Mouse (Mus musculus) spleen, adult 18-20 months (tissue): Measurements from ENCODE around the gene Ankrd54.

ENCODE experiments used
- DNase-seq, 2 experiments: peaks; one replicate each; pipeline ENCODE4 v3.0.0; 2022; ENCODE audit warnings: mixed read lengths in 2 of 2

The Ankrd54 gene

DNA sequence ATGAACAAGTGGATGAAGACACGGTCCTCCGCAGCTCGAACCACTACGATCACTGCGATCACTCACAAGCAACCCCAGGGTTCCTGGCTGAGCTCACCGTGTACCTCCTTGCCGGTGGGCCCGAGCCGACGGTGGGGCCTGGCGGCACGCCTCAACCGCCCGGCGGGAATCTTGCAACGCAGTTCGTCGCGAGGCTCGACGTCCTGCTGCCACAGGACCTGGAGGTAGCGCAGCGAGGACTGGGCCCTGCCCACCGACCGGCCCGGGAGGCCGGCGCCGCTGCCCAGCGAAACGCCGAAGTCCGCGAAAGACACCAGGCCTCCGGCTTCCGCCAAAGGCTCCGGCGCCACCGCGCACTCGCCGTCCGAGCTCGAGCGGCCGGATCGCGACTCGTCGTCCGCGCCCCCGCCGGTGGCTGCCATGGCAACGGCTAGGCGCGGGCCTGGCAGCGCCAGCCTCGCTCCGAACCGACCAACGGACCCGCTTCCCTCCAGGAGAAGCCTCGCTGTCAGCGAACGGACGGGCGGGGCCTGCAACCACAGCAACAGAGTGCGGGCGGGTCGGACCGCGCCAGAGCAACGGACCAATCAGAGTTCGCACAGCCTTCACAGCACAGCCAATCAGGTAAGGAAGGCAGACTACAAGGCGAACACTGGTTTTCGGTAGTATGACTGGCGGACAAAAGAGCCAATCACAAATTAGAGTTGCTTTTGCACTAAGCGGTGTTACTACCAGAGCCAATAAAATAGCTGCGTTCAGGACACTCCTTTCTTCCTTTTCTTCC is at the start of gene Ankrd54:
TSS of gene Ankrd54 (minus strand) at position 518 of the 784 bp plus-strand sequence.
- DNase-seq: peak; percentile 89 to 92

DNA sequence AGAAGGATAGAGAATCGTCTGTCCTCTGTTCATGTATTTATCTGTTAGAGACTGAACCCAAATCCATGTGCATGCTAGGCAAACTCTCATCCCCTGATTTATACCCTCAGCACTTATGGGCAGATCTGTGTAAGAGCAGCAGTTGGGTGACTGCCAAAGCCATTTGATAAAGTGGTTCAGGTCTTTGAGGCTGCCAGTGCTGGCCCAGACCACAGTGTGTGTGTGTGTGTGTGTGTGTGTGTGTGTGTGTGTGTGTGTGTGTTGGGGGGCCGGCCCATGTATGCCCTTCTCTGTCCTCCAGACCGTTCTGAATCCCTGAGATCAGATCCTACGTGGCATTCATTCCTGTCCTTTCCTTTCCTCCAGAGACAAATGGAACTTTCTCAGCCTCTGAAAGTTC is 49.1 kb upstream of the Ankrd54 start:
- DNase-seq: no peak

DNA sequence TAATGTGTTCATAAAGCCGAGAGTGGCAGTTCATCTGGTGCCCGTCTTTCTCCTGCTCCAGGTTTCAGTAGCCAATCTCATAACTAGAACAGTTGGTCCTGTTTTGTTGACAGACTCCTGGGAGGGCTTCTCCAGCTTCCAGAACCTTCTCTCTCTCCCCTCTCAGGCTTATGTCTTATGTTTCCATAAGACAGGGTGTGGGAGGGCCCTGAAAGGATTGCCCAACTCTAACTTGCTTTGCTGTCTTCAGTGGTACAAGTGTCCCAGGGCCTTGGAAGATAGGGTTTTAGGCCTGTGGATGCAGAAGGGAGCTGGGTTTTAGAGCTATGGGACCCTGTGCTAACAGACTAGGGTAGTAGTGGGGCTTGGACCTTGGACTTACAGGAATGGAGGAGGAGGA is 47.8 kb upstream of the Ankrd54 start:
- no peak for DNase-seq

- no peak for DNase-seq
Observed at GRCm38 (mm10) chr15:79110031-79110430, 47.3 kb upstream of the Ankrd54 start.

DNA sequence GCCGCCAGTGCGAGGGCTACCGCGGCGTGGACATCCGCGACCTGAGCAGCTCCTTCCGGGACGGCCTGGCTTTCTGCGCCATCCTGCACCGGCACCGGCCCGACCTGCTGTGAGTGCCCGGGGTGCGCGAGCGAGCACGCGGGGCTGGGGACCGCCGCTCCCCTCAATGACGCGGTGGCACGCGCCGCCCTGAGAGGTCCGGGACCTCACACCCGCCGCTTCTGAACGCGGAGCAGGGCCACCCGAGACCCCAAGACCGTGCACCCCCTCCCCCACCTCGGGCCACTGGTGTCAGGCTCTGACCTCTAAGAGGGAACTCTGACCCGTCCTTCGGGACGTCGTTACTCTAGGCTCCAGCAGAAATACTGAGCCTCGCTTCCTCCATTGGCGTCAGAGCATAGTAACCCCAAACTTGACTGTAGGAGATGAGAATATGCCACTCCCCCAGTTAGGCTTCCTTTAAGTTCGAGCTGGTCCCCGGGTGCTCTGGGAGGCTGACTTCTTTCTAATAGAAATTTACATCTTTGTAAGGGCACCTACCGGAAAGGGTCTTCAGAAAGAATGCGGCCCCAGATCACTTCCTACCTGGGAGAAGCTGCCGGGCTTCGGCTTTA is 46.7 kb upstream of the Ankrd54 start:
- DNase-seq: peak in 1 of 2 experiments; percentile 14

DNA sequence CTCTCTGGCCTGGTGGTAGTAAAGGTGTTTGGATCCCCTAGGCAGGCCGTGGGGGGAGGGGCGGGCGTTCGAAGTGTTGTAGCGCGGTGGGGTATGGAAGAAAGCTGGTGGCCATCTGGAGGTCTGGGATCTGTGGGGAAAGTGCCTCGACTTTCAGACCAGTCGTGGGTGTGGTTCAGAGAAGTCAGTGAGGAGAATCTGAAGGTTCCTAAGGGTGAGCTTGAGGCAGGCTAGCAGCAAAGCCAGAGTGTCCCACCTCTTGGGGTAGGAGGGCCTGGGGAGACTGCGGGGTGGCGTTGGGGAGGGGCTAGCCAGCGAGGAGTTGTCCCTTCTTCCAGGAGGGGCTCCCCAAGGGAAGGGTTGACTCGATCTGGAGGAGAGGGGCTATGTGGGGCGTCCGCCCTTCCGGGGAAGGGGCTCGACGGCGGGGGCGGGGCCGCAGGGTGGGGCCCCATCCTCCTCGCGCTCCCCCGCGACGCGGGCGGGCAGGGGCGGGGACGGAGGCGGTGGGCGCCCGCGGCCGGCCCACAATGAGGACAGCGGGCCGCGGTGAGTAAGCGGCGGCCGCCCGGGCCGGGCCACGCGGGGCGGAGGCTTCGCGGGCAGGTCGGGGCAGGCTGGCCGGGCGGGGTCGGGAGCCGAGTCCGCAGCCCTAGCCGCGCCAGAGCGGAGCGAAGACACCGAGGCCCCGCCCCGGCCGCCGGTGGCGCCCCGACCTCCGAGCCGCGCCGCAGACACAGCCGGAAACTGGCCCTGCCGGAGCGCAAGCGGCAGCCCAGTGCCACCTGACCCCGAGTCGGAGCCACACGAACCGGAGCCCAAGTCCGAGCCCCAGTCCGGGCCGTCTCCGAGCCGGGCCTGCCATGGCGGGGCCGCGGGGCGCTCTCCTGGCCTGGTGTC is 46.0 kb upstream of the Ankrd54 start, which contains the start of gene Micall1:
TSS of gene Micall1 (plus strand) at position 478 of the 900 bp plus-strand sequence.
- DNase-seq: peak; percentile 64 to 75

DNA sequence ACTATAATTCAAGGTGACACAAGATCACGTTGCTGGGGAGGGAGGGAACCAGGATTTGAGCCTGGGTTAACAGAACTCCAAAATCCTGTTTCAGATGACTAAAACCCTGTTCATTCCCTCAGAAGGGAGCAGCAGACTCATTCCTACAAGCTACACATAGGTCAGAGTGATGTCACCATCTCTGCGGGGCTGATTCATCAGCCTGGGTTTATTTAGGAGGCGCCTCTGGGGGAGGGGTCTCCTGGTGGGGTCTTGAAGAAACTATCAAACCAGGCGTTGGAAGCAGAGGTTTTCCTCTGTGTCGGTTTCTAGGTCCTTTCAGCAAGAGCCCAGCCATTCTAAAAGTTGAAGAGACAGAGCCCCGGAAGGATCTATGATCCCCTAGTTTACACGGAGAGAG is 45.3 kb upstream of the Ankrd54 start:
- no peak for DNase-seq

DNA sequence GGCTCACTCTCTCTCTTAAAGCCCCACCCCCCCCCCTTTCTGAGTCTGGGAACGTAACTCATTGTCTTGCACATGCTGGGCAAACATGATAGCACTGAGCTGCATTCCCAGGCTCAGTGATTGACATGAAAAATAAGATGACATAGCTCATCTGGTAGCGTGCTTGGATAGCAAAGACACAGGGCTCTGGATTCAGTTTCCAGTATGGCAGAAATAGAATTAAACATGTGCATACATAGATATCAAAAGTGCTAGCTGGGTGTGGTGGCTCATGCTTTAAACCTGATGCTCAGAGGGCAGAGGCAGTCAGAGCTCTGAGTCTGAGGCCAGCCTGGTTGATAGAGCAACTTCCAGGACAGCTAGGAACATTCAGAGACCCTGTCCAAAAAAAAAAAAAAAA is 43.1 kb upstream of the Ankrd54 start:
- no peak for DNase-seq

DNA sequence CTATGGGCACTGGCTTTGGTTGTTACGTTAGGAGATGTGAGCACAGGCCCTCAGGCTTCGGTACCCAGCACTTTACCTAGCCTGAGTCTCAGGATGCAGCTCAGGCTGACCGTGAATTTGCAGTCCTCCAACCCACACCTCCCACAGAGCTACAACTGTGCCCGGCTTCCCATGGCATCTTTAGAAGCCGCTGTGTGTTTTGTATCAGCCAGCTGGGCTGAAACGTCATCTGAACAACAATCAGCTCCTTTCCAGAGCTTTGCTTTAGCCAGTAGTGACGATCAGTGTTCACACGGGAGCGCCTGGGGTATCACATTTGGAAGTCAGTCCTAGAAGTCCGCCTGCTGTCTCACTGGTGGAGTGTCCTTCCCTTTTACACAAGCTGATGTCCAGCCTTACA is 40.6 kb upstream of the Ankrd54 start:
- DNase-seq: no peak

DNA sequence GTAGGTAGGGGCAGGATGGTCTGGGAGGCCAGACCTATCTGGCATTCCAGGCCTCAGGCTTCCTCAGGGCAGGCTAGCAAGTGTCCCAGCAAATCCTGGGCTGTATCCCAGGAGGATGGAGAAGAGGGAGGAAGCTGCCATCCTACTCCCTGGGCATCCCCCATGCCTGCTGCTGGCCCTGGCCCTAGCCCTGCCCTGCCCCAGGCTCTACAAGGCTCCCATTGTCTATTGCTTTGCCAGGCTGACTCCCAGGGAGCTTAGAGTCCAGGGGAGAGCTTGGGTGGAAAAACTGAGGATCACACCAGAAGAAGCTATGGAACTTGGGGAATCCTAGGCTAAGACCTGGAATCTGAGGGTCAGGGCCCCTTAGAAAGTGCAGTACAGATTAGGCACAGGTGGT is 38.8 kb upstream of the Ankrd54 start:
- no peak for DNase-seq

GRCm38 (mm10) chr15:79100391-79100790 is 37.7 kb upstream of the Ankrd54 start:
- DNase-seq: no peak

DNA sequence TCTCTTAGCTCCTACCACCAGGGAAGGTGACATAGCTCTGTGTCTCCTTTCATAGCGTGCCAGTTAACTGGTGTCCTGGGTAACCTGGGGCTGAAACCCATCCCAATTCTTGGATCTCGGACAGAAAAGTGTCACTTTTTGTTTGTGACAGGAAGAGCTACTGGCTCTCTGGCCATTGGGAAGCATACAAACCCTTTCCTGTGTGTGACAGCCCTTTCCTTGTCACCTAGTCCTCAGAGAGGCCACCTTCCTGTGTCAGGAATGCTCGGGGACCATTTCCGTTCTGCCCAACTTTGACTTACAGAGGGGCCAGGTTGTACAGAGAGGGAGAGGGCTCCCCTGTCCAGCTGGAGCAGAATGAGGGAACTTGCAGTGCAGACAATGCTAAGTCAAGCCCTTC is 36.8 kb upstream of the Ankrd54 start:
- no peak for DNase-seq

- DNase-seq: no peak
Observed at GRCm38 (mm10) chr15:79098868-79099267, 36.2 kb upstream of the Ankrd54 start.

DNA sequence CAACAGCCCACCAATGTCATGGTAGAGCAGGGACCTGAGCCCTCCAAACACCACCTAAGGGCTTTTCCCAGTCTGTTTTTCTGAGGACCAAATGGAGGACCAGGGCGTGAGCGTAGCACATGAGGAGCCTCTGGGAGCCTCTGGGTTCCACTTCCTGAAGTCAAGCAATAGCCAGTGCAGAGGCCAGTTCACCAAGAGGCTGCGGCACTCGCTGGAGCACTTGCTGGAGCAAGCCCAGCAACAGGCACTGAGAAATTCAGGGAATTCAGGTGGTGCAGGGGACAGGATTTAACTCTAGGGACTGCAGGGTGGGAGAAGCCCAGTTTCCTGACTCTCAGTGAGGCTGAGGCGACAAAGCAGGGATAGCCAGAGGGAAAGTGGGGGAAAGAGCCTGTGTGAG is 35.5 kb upstream of the Ankrd54 start:
- DNase-seq: no peak

DNA sequence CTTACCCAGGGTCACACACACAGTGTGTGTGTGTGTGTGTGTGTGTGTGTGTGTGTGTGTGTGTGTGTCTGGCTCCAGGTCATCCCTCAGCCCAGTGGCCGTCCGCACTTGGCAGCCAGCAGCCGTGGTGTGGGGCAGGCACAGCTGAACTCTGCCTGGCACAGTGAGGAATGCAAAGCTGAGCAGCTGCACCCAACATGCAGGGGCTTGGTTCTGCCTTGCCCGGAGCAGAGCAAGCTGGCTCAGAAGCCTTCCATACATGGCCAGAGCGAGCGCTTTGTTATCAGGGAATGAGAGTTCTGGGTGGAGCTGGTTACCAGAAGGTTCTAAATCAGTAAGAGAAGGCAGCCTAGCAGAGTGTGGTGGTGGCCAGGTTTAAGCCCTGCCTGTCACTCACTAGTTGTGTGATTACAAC is 34.9 kb upstream of the Ankrd54 start:
- no peak for DNase-seq

DNA sequence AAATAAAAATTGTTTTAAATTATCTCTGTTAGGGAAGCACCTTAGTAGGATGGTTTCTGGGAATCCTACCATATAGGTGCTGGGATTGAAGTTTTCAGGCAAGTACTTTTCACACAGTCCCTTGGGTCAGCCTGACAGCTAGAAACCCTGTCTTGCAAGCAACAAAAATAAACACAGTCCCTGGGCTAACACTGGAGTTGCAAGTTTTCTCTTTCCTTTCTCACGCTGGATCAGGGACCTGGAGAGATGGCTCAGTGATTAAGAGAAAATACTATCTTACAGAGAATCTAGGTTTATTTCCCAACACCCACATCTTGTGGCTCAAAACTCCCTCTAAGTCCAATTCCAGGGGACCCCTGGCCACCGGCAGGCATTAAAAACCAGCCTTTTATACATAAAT is 34.4 kb upstream of the Ankrd54 start:
- no peak for DNase-seq

GRCm38 (mm10) chr15:79096556-79096955 is 33.9 kb upstream of the Ankrd54 start:
- no peak for DNase-seq

GRCm38 (mm10) chr15:79095483-79095882 is 32.8 kb upstream of the Ankrd54 start:
- no peak for DNase-seq

- DNase-seq: no peak
Observed at GRCm38 (mm10) chr15:79093083-79093839, 30.6 kb upstream of the Ankrd54 start.

DNA sequence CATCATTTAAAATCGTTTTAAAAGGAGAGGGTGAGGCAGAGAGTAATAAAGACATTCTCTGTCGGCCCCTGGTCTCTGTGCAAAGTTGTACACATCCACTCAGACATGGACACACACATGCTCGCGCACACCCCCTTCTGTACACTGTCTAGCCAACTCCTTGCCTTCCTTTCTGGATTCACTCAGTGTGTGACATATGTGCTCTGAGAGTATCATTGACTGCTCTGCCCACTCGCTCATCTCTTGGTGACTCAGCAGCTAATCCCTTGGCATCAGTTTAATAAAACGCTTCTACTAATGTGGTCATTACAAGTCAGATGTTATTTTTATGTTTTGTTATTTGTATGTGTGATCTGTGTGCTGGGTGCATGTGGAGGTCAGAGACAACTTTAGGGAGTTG is 29.6 kb upstream of the Ankrd54 start:
- DNase-seq: no peak

DNA sequence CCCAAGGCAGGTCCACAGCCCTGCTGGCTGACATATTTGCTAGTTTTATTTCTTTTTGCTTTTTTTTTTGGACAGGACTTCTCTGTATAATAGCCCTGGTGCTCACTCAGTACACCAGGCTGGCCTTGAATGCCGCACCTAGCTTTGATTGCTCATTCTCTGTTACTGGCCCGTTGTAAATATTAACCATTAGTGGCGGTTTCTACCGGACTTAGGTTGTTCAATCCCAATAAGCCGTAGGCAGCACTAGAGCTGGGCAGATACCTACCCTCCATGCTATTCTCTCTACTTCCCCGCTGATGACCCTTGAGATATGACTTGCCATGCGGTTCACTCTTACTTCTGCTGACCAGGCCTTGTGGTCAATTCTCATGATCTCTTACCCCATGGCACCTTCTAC is 16.9 kb upstream of the Ankrd54 start:
- no peak for DNase-seq

DNA sequence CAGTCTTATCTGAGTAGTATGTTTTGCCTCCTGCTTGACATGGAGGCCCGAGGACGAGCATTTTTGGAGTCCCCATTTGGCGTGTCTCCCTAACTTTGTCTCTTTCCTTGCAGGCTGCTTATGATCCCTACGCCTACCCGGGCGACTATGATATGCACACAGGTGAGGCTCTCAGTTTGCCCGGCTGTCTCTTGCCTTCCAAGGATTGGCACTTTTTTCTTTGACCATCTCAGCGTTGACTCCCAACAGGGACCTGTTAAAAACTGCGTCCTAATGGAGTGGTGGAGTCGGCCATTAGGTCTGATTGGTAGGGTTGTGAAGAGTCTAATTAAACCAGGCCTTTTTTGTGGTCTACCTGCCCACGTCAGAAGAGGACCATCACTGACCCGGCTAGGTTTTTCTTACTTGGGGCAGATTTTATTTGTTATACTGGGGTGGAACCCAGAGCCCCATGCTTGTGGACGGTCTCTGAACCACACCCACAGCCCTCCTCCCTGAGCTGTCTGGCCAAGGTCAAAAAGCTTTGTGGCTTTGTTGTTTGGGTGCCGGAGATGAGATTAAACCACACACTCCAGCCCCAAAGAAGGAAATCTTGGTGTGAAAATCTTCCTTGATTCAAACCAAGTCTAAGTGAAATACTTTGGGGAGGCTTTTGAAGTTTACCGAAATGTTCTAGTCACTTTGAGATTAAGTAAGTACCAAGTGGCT is 13.1 kb upstream of the Ankrd54 start:
- no peak for DNase-seq
